In the genomic region with DNA sequence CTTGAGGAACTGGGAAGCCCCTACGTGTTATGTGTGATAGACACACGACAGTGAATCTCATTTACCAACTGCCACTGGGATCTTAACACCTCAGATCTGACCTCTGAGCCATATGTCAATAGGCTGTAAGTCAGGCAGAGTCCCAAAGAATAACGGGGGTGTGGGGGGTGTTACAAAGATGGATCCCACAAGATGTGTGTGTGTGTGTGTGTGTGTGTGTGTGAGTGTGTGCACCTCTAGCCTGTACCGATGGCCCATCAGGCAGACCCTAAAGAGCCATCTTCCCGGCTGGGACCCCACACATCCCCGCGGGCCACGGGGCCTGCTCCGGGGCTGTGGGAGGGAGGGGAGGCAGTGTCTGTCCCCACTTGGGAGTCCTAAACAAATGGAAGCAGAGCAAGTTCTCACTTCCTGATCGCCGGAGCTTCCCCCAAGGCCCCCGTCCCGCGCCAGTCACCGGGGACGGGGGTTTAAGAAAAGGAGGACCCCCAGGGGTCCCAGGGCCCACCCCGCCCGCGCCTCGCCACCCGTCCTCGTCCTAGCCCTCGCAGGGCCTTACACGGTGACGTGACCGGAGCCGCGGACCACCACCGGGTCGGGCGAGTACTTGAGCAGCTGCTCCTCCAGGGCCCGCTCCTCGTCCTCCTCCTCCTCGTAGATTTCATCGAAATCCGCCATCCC, we compare ENCODE assay signal across 8 mouse cellular contexts. TPM values are rescaled to one million over a fixed set of nuclear protein-coding genes. Genes with fewer than 3 reads are reported as not detected.
DNase-seq lines count a peak whose midpoint lies in the region; ATAC-seq and TF ChIP-seq lines count a peak whose summit lies in the region.

No protein-coding gene starts in this region.

- H3K27me3 ChIP-seq in cerebellum, adult 2 months (ENCODE audit: control insufficient read depth, insufficient read depth, low read length) = no peaks in the 10 kb centered on the region
- no peaks in the 10 kb centered on the region for H3K27me3 ChIP-seq in testis, adult 2 months (ENCODE audit: control insufficient read depth, insufficient read depth, low read length)
- no peaks in the 10 kb centered on the region for H3K27me3 ChIP-seq in embryonic facial prominence, embryonic 15.5 days
- H3K27me3 ChIP-seq in hindbrain, embryonic 16.5 days (replicated peaks; ENCODE audit: control insufficient read depth, insufficient read depth, low read length) = no peaks in the 10 kb centered on the region

- 1% methylated on average over 36 of the region's 36 CpGs for WGBS in cerebellum, adult 2 months
- WGBS in embryonic facial prominence, embryonic 15.5 days = under 1% methylated on average over 33 of the region's 36 CpGs
- WGBS in hindbrain, embryonic 16.5 days = under 1% methylated on average over 34 of the region's 36 CpGs

- peak overlapping the region; percentile 99 for H3K9ac ChIP-seq in embryonic facial prominence, embryonic 15.5 days
- H3K9ac ChIP-seq in hindbrain, embryonic 16.5 days (ENCODE audit: low read depth, low read length) = peak overlapping the region; percentile 99

- peak in 1 of 2 experiments; percentile 42 for DNase-seq in cerebellum, adult 2 months
- DNase-seq in cerebellum, adult 9-10 months = no peak
- DNase-seq in testis, postnatal 10 days (ENCODE audit: low spot score) = no peak
- DNase-seq in lung, postnatal 14 days = peak; percentile 33
- peak; percentile 50 for DNase-seq in retina, postnatal 1 day

- H3K4me2 ChIP-seq in embryonic facial prominence, embryonic 15.5 days (replicated peaks) = peak overlapping the region; percentile 63
- H3K4me2 ChIP-seq in hindbrain, embryonic 16.5 days (ENCODE audit: low read length) = peak overlapping the region; percentile 80

- H3K9me3 ChIP-seq in embryonic facial prominence, embryonic 15.5 days (replicated peaks) = no peaks in the 10 kb centered on the region
- H3K9me3 ChIP-seq in hindbrain, embryonic 16.5 days (ENCODE audit: control insufficient read depth, low read length) = no peaks in the 10 kb centered on the region

- no peak for TF ChIP-seq CTCF in cerebellum, adult 2 months (IDR thresholded peaks at IDR 0.05; ENCODE audit: borderline replicate concordance, insufficient read depth, low read depth, low read length)
- no peak for TF ChIP-seq CTCF in testis, adult 2 months (IDR thresholded peaks at IDR 0.05; ENCODE audit: control insufficient read depth, insufficient read depth, insufficient replicate concordance, low read depth, low read length)

- H3K4me3 ChIP-seq in cerebellum, adult 2 months (replicated peaks; ENCODE audit: insufficient read depth, low read depth, low read length) = peak overlapping the region; percentile 96
- H3K4me3 ChIP-seq in testis, adult 2 months (ENCODE audit: control insufficient read depth, low read depth, low read length) = peak overlapping the region; percentile 89
- peak overlapping the region; percentile 93 for H3K4me3 ChIP-seq in embryonic facial prominence, embryonic 15.5 days (replicated peaks)
- H3K4me3 ChIP-seq in hindbrain, embryonic 16.5 days (ENCODE audit: low read length) = peak overlapping the region; percentile 97

- H3K36me3 ChIP-seq in testis, adult 2 months (ENCODE audit: control insufficient read depth, insufficient read depth, low read length) = no peaks in the 10 kb centered on the region
- H3K36me3 ChIP-seq in embryonic facial prominence, embryonic 15.5 days = 0 out of 2 replicates have a peak, but pooled peaks cover 4% of the 10 kb centered on the region
- no peaks in the 10 kb centered on the region for H3K36me3 ChIP-seq in hindbrain, embryonic 16.5 days (ENCODE audit: control insufficient read depth, insufficient read depth, low read length)

- no peak for TF ChIP-seq POLR2A in cerebellum, adult 2 months (IDR thresholded peaks at IDR 0.05; ENCODE audit: borderline replicate concordance, insufficient read depth, low read length)
- TF ChIP-seq POLR2A in testis, adult 2 months (IDR thresholded peaks at IDR 0.05; ENCODE audit: control insufficient read depth, low read depth, low read length) = no peak

- H3K4me1 ChIP-seq in cerebellum, adult 2 months (ENCODE audit: control insufficient read depth, insufficient read depth, low read length) = peaks cover 7% of the 10 kb centered on the region
- peaks cover 2% of the 10 kb centered on the region; the same call in 1 of the 2 replicates for H3K4me1 ChIP-seq in testis, adult 2 months (ENCODE audit: control insufficient read depth, insufficient read depth, low read length)
- peaks cover 10% of the 10 kb centered on the region for H3K4me1 ChIP-seq in embryonic facial prominence, embryonic 15.5 days
- peaks cover 15% of the 10 kb centered on the region for H3K4me1 ChIP-seq in hindbrain, embryonic 16.5 days (ENCODE audit: control insufficient read depth, insufficient read depth, low read depth, low read length)

- H3K27ac ChIP-seq in cerebellum, adult 2 months (ENCODE audit: insufficient read depth, low read length) = peak overlapping the region; percentile 77
- peak overlapping the region; percentile 72 for H3K27ac ChIP-seq in testis, adult 2 months (ENCODE audit: control insufficient read depth, insufficient read depth, low read depth, low read length)
- H3K27ac ChIP-seq in embryonic facial prominence, embryonic 15.5 days (replicated peaks) = peak overlapping the region; percentile 91
- peak overlapping the region; percentile 89 for H3K27ac ChIP-seq in hindbrain, embryonic 16.5 days (ENCODE audit: low read depth, low read length)

- peak; percentile 77 for ATAC-seq in embryonic facial prominence, embryonic 15.5 days (ENCODE audit: insufficient number of reproducible peaks, low FRiP score, low TSS enrichment, low read depth)
- peak; percentile 79 for ATAC-seq in hindbrain, embryonic 16.5 days

RNA-seq across cellular contexts. Expression of gene Chic2, which starts 0.8 kb away (rescaled TPM):
- 16.5 and 16.6 TPM in 2 replicates for polyA plus RNA-seq in cerebellum, adult 2 months (2012; rRNA removed)
- polyA plus RNA-seq in testis, adult 2 months (2012; rRNA removed) = 31.7 and 35.5 TPM in 2 replicates
- polyA plus RNA-seq in embryonic facial prominence, embryonic 15.5 days (2015; fragmentation: Nextera tagmentation; extraction: Ambion mirVana) = 32.1 and 35.1 TPM in 2 replicates
- polyA plus RNA-seq in hindbrain, embryonic 16.5 days (2015; fragmentation: Nextera tagmentation; extraction: Ambion mirVana) = 24.0 and 26.5 TPM in 2 replicates

RNA-seq across cellular contexts. Expression of gene Gsx2, which starts 31.6 kb away (rescaled TPM):
- polyA plus RNA-seq in cerebellum, adult 2 months (2012; rRNA removed) = 0.10 TPM in 1 of 2 replicates, not detected in the other
- not detected in 2 replicates for polyA plus RNA-seq in testis, adult 2 months (2012; rRNA removed)
- polyA plus RNA-seq in embryonic facial prominence, embryonic 15.5 days (2015; fragmentation: Nextera tagmentation; extraction: Ambion mirVana) = not detected in 2 replicates
- 0.15 and 0.18 TPM in 2 replicates for polyA plus RNA-seq in hindbrain, embryonic 16.5 days (2015; fragmentation: Nextera tagmentation; extraction: Ambion mirVana)

Comparison
In these comparisons a context has a peak if more than half of its experiments do, and no peak if none do; other contexts are left out.
1. DNase-seq: peak in lung, postnatal 14 days (single experiment) and retina, postnatal 1 day (single experiment); none in cerebellum, adult 9-10 months (single experiment) and testis, postnatal 10 days (single experiment).
2. Peak in every context shown above with its lines, with median percentiles within 50 percentile points of each other: H3K27ac ChIP-seq and H3K4me3 ChIP-seq.